Comparison of ENCODE assay signal across 12 mouse cellular contexts in genomic region chr17:30301338-30301737, GRCm38 (mm10).
A peak's percentile ranks its signal among the peaks of the same experiment; 100 is the strongest.
DNase-seq lines count a peak whose midpoint lies in the region; ATAC-seq and TF ChIP-seq lines count a peak whose summit lies in the region.
"Had no signal": no experiment of that assay in that cellular context is flagged by ENCODE, and none has a peak within 500 bp of the region (broad histone marks: within the 10 kb centered on the region; RNA-seq: fewer than 3 reads in every experiment).

No protein-coding gene starts in this region.

- no peak for TF ChIP-seq EP300 in liver, postnatal 0 days (IDR thresholded peaks at IDR 0.05; ENCODE audit: low read depth)

- no peaks in the 10 kb centered on the region for H3K9me3 ChIP-seq in liver, postnatal 0 days (ENCODE audit: low read length)
- H3K9me3 ChIP-seq: forebrain, embryonic 10.5 days; liver, embryonic 15.5 days had no signal

- H3K4me2 ChIP-seq in liver, postnatal 0 days (ENCODE audit: low read depth, low read length) = no peak overlapping the region
- H3K4me2 ChIP-seq: liver, embryonic 15.5 days had no signal

- no peak overlapping the region for H3K27ac ChIP-seq in liver, postnatal 0 days (ENCODE audit: low read depth)
- H3K27ac ChIP-seq: forebrain, embryonic 10.5 days; liver, embryonic 15.5 days had no signal

- no peak overlapping the region for H3K9ac ChIP-seq in liver, postnatal 0 days (replicated peaks)
- H3K9ac ChIP-seq: liver, embryonic 15.5 days had no signal

- no peaks in the 10 kb centered on the region for H3K36me3 ChIP-seq in liver, postnatal 0 days (replicated peaks; ENCODE audit: insufficient read depth, low read length)
- H3K36me3 ChIP-seq: liver, embryonic 15.5 days had no signal

- no peak overlapping the region for H3K4me3 ChIP-seq in liver, postnatal 0 days (ENCODE audit: low read depth, low read length)
- H3K4me3 ChIP-seq: forebrain, embryonic 10.5 days; liver, embryonic 15.5 days had no signal

- no peak for ATAC-seq in liver, postnatal 0 days
- ATAC-seq: CD4-positive, CD25-positive, alpha-beta regulatory T cell, adult 4 months had no signal

- intact Hi-C loops in gastrocnemius, postnatal 36 days (cut with DNase I) = no loop called here

- WGBS in liver, postnatal 0 days (ENCODE audit: insufficient replicate concordance) = 82% methylated on average over 2 of the region's 2 CpGs

- peak; percentile 33 for DNase-seq in gastrocnemius, adult 18-20 months (ENCODE audit: low spot score)
- no peak for DNase-seq in gastrocnemius, postnatal 36 days
- DNase-seq in kidney, postnatal 14 days = peak; percentile 21
- no peak for DNase-seq in kidney, adult 8-10 months
- peak; percentile 15 for DNase-seq in retina, postnatal 1 day
- DNase-seq in retina, embryonic 14.5 days (ENCODE audit: low spot score) = no peak
- DNase-seq in adrenal gland, postnatal 4 days (ENCODE audit: low spot score in 2 of 2) = no peak
- no peak for DNase-seq in liver, postnatal 0 days
- DNase-seq: left cerebral cortex, postnatal 4 days had no signal

- H3K4me1 ChIP-seq in liver, postnatal 0 days (ENCODE audit: insufficient read depth) = no peaks in the 10 kb centered on the region
- H3K4me1 ChIP-seq: liver, embryonic 15.5 days had no signal

- no peaks in the 10 kb centered on the region for H3K27me3 ChIP-seq in liver, postnatal 0 days (ENCODE audit: insufficient read depth, low read length)
- H3K27me3 ChIP-seq: liver, embryonic 15.5 days had no signal

- TF ChIP-seq CTCF in liver, postnatal 0 days (IDR thresholded peaks at IDR 0.05; ENCODE audit: low read depth) = no peak

Comparison
In these comparisons a context has a peak if more than half of its experiments do, and no peak if none do; other contexts are left out.
1. DNase-seq: peak in gastrocnemius, adult 18-20 months (single experiment), kidney, postnatal 14 days (single experiment) and retina, postnatal 1 day (single experiment); none in gastrocnemius, postnatal 36 days (0 of 2), kidney, adult 8-10 months (0 of 2), retina, embryonic 14.5 days (single experiment), adrenal gland, postnatal 4 days (0 of 2) and liver, postnatal 0 days (single experiment).